Mouse (Mus musculus): ENCODE measurements at regions not wholly inside any gene's neighbourhood (a gene's known extent, or its start where the extent isn't known, plus 50 kb on each side); places are given as distances from the start of the nearest gene placed in this dataset.

DNA sequence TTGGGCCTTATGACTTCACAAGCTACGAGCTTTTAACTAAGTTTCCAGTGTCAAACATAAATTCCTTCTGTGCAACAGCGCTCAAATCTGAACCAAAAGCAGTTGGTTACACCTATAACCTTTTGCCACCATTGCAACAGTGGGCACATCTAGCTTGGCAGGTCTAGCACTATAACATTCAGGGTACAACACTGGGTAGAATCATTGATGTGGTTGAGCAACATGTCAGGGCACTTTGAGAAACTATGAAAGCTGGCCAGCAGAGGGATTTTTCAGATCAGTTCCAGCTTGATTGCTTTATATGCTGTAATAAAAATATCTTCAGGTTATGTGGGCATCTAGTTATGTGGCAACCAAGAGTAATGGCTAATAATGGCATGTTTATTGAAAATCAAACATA lies 63.8 kb upstream of the Slc7a11 start:
- H3K4me3 ChIP-seq (ENCODE audit: control insufficient read depth in 1 of 2, insufficient read depth in 1 of 2, low read depth in 2 of 2, low read length in 2 of 2) = no peak overlapping the region
- H3K4me1 ChIP-seq (ENCODE audit: control insufficient read depth in 1 of 2, insufficient read depth in 2 of 2, low read length in 2 of 2) = no peaks in the 10 kb centered on the region
- H3K79me2 ChIP-seq (ENCODE audit: control insufficient read depth, insufficient read depth, low read length, poor library complexity) = no peaks in the 10 kb centered on the region
- H3K27me3 ChIP-seq (ENCODE audit: control insufficient read depth in 1 of 2, insufficient read depth in 2 of 2, low read length in 2 of 2) = no peaks in the 10 kb centered on the region; a peak in 1 of 4 replicates
- H3K9me3 ChIP-seq (replicated peaks; ENCODE audit: insufficient read depth, low read length) = no peaks in the 10 kb centered on the region
- no peak for TF ChIP-seq USF2 (IDR thresholded peaks at IDR 0.05; ENCODE audit: borderline replicate concordance in 1 of 2, insufficient read depth in 1 of 2, low read depth in 1 of 2, low read length in 2 of 2)
- no peak for TF ChIP-seq MEF2A (IDR thresholded peaks at IDR 0.05; ENCODE audit: extremely low read depth, insufficient replicate concordance, low read depth, low read length, poor library complexity, severe bottlenecking)
- TF ChIP-seq SIN3A (IDR thresholded peaks at IDR 0.05; ENCODE audit: low read length) = no peak
- no peaks in the 10 kb centered on the region for H3K36me3 ChIP-seq (ENCODE audit: control insufficient read depth in 1 of 2, insufficient read depth in 2 of 2, low read length in 2 of 2)
- H3K9ac ChIP-seq (ENCODE audit: control insufficient read depth, low read depth, low read length, poor library complexity, severe bottlenecking) = no peak overlapping the region
- H3K27ac ChIP-seq (ENCODE audit: control insufficient read depth, low read depth, low read length) = no peak overlapping the region
- no peak for DNase-seq (ENCODE audit: low read depth, low spot score)

Data from MEL (cell line).